Mouse (Mus musculus) heart, postnatal 0 days (tissue): Measurements from ENCODE around the gene Myo15b.
A peak's percentile ranks its signal among the peaks of the same experiment; 100 is the strongest.

Source experiments
- CTCF ChIP-seq: IDR thresholded peaks from 2 replicates; pipeline ENCODE4 v1.5.1; 2016; ENCODE audit warnings: antibody characterized with exemption, control low read depth, low read depth
- EP300 ChIP-seq: IDR thresholded peaks from 2 replicates; pipeline ENCODE4 v1.6.1; 2016; ENCODE audit warnings: antibody characterized with exemption, low read depth

GRCm38 (mm10) chr11:115899486-115900266 lies 41.5 kb downstream of the Myo15b start, which contains the start of gene Smim5:
- TF ChIP-seq CTCF (peak; percentile 24; the same call in 1 of the 2 replicates), EP300 (no peak; the same call in 1 of the 2 replicates)
